Mouse (Mus musculus) G1E (cell line): ENCODE measurements around the gene Phlda3.

ENCODE experiments used
- CTCF ChIP-seq: IDR thresholded peaks from 2 replicates; pipeline ENCODE4 v1.5.1; 2012; ENCODE audit warnings: low read depth, low read length, inconsistent platforms, mixed read lengths
- GATA1 ChIP-seq: IDR thresholded peaks from 2 replicates; pipeline ENCODE4 v1.6.1; 2012; ENCODE audit warnings: borderline replicate concordance, low read length, inconsistent platforms, mixed read lengths
- GATA2 ChIP-seq: IDR thresholded peaks from 2 replicates; pipeline ENCODE4 v1.6.1; 2012; ENCODE audit warnings: low read depth, low read length, inconsistent platforms, borderline replicate concordance
- POLR2AphosphoS5 ChIP-seq: IDR thresholded peaks from 2 replicates; pipeline ENCODE4 v1.6.1; 2012; ENCODE audit warnings: low read depth, low read length, inconsistent platforms; ENCODE audit not compliant: insufficient replicate concordance
- TAL1 ChIP-seq: conservative IDR thresholded peaks from 2 replicates; pipeline ENCODE4 v1.6.1; 2012; ENCODE audit warnings: low read depth, low read length, inconsistent platforms, mixed read lengths

- TF ChIP-seq TAL1 (no peak), CTCF (no peak), GATA1 (no peak), POLR2AphosphoS5 (no peak), GATA2 (no peak)
Observed at GRCm38 (mm10) chr1:135810180-135810579, 44.3 kb downstream of the Phlda3 start.
